In the genomic region with DNA sequence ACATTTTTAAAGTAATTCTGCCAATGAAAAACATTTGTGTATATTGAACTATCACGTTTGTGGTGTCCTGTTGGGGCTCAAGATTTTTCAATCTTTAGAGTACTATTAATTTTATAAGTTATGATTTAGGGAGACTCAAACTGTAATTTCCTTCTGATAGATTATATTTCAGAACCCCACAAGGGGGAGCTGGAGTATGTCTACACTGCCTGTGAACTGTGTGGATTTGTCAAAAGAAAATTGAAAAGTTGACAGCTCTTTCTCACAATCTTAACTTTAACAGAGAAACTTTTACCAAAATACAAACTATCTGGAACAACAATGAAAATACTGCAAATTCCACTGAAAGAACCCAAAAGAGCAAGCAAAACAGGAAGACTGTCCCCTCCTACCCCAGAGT, we compare ENCODE assay signal across 10 mouse cellular contexts.
DNase-seq lines count a peak whose midpoint lies in the region; ATAC-seq and TF ChIP-seq lines count a peak whose summit lies in the region.
"Had no signal": no experiment of that assay in that cellular context is flagged by ENCODE, and none has a peak within 500 bp of the region (broad histone marks: within the 10 kb centered on the region; RNA-seq: fewer than 3 reads in every experiment).

No protein-coding gene starts in this region.

- DNase-seq in forebrain, embryonic 14.5 days (ENCODE audit: low spot score), result peak; percentile 68
- peak; percentile 57 for DNase-seq in limb, embryonic 14.5 days (ENCODE audit: low spot score)
- DNase-seq in limb, embryonic 10.5 days (ENCODE audit: low spot score), result no peak
- DNase-seq in NIH3T3 (ENCODE audit: low read depth), result peak; percentile 73
- peak; percentile 42 for DNase-seq in lung, postnatal 25 days (ENCODE audit: low spot score)
- no peak for DNase-seq in embryo, embryonic 10 days (ENCODE audit: low spot score)
- DNase-seq in layer of hippocampus, adult 9-11 months, result no peak

- H3K4me3 ChIP-seq in forebrain, embryonic 14.5 days (ENCODE audit: low read depth, low read length), result no peak overlapping the region
- no peak overlapping the region for H3K4me3 ChIP-seq in forebrain, embryonic 12.5 days (replicated peaks)
- H3K4me3 ChIP-seq in limb, embryonic 14.5 days (replicated peaks; ENCODE audit: low read length), result no peak overlapping the region
- H3K4me3 ChIP-seq in limb, embryonic 10.5 days, result no peak overlapping the region
- H3K4me3 ChIP-seq: midbrain, embryonic 13.5 days had no signal

- ATAC-seq in forebrain, embryonic 14.5 days, result no peak
- no peak for ATAC-seq in forebrain, embryonic 12.5 days (ENCODE audit: low FRiP score)
- no peak for ATAC-seq in limb, embryonic 14.5 days (ENCODE audit: low FRiP score, low read depth)
- ATAC-seq: midbrain, embryonic 13.5 days had no signal

- no peak overlapping the region for H3K4me2 ChIP-seq in forebrain, embryonic 14.5 days (ENCODE audit: low read length)
- no peak overlapping the region for H3K4me2 ChIP-seq in forebrain, embryonic 12.5 days
- H3K4me2 ChIP-seq in limb, embryonic 14.5 days (replicated peaks; ENCODE audit: low read depth, low read length, severe bottlenecking), result no peak overlapping the region
- H3K4me2 ChIP-seq: heart, embryonic 11.5 days; midbrain, embryonic 13.5 days had no signal

- whole genome bisulfite sequencing in forebrain, embryonic 14.5 days, result 74% methylated on average over 1 of the region's 1 CpGs
- WGBS in forebrain, embryonic 12.5 days, result 83% methylated on average over 1 of the region's 1 CpGs
- 70% methylated on average over 1 of the region's 1 CpGs for WGBS in limb, embryonic 14.5 days
- WGBS in limb, embryonic 10.5 days, result 82% methylated on average over 1 of the region's 1 CpGs

- H3K9me3 ChIP-seq in forebrain, embryonic 14.5 days (replicated peaks; ENCODE audit: control insufficient read depth, low read length), result no peaks in the 10 kb centered on the region
- H3K9me3 ChIP-seq in forebrain, embryonic 12.5 days, result no peaks in the 10 kb centered on the region
- no peaks in the 10 kb centered on the region for H3K9me3 ChIP-seq in limb, embryonic 14.5 days (ENCODE audit: control insufficient read depth, low read length)
- no peaks in the 10 kb centered on the region for H3K9me3 ChIP-seq in limb, embryonic 10.5 days (replicated peaks)
- H3K9me3 ChIP-seq: midbrain, embryonic 13.5 days had no signal

- H3K27me3 ChIP-seq in forebrain, embryonic 14.5 days (replicated peaks; ENCODE audit: control insufficient read depth, insufficient read depth, low read length), result no peaks in the 10 kb centered on the region
- no peaks in the 10 kb centered on the region for H3K27me3 ChIP-seq in forebrain, embryonic 12.5 days
- no peaks in the 10 kb centered on the region for H3K27me3 ChIP-seq in limb, embryonic 14.5 days (ENCODE audit: control insufficient read depth, insufficient read depth, low read length)
- no peaks in the 10 kb centered on the region for H3K27me3 ChIP-seq in limb, embryonic 10.5 days (ENCODE audit: low read depth, poor library complexity, severe bottlenecking)
- H3K27me3 ChIP-seq: midbrain, embryonic 13.5 days had no signal

- no peak overlapping the region for H3K27ac ChIP-seq in forebrain, embryonic 14.5 days (ENCODE audit: low read depth, low read length)
- H3K27ac ChIP-seq in forebrain, embryonic 12.5 days, result no peak overlapping the region
- H3K27ac ChIP-seq in limb, embryonic 14.5 days (replicated peaks; ENCODE audit: low read depth, low read length), result no peak overlapping the region
- no peak overlapping the region for H3K27ac ChIP-seq in limb, embryonic 10.5 days
- H3K27ac ChIP-seq: midbrain, embryonic 13.5 days had no signal

- no peak overlapping the region for H3K9ac ChIP-seq in forebrain, embryonic 14.5 days (ENCODE audit: low read length)
- H3K9ac ChIP-seq in forebrain, embryonic 12.5 days, result no peak overlapping the region
- H3K9ac ChIP-seq in limb, embryonic 14.5 days (ENCODE audit: low read depth, low read length, severe bottlenecking), result no peak overlapping the region
- H3K9ac ChIP-seq: midbrain, embryonic 13.5 days had no signal

- H3K4me1 ChIP-seq in forebrain, embryonic 14.5 days (ENCODE audit: control insufficient read depth, insufficient read depth, low read length), result peaks cover 11% of the 10 kb centered on the region; the same call in 1 of the 2 replicates
- peaks cover 13% of the 10 kb centered on the region; the same call in 1 of the 2 replicates for H3K4me1 ChIP-seq in forebrain, embryonic 12.5 days
- H3K4me1 ChIP-seq in limb, embryonic 14.5 days (ENCODE audit: control insufficient read depth, insufficient read depth, low read length), result peaks cover 3% of the 10 kb centered on the region; the same call in 1 of the 2 replicates
- H3K4me1 ChIP-seq in limb, embryonic 10.5 days, result peaks cover 4% of the 10 kb centered on the region; the same call in 1 of the 2 replicates

- TF ChIP-seq POLR2A in limb, embryonic 14.5 days (IDR thresholded peaks at IDR 0.05; ENCODE audit: borderline replicate concordance, extremely low read depth, insufficient read depth, insufficient read length), result no peak

- H3K36me3 ChIP-seq in forebrain, embryonic 14.5 days (ENCODE audit: control insufficient read depth, insufficient read depth, low read length), result peaks cover 23% of the 10 kb centered on the region
- peaks cover 24% of the 10 kb centered on the region; the same call in 1 of the 2 replicates for H3K36me3 ChIP-seq in forebrain, embryonic 12.5 days (replicated peaks)
- peaks cover 19% of the 10 kb centered on the region; the same call in 1 of the 2 replicates for H3K36me3 ChIP-seq in limb, embryonic 14.5 days (ENCODE audit: control insufficient read depth, insufficient read depth, low read length)
- peaks cover 64% of the 10 kb centered on the region for H3K36me3 ChIP-seq in limb, embryonic 10.5 days

Comparison
In these comparisons a context has a peak if more than half of its experiments do, and no peak if none do; other contexts are left out.
1. DNase-seq: peak in forebrain, embryonic 14.5 days (single experiment), limb, embryonic 14.5 days (single experiment), NIH3T3 (single experiment) and lung, postnatal 25 days (single experiment); none in limb, embryonic 10.5 days (single experiment), embryo, embryonic 10 days (single experiment) and layer of hippocampus, adult 9-11 months (single experiment).